Mouse (Mus musculus): ENCODE data around the gene Gucy2f. TPM values are rescaled to one million over a fixed set of nuclear protein-coding genes. Genes with fewer than 3 reads are reported as not detected.
A peak's percentile ranks its signal among the peaks of the same experiment; 100 is the strongest.

The Gucy2f gene
- total RNA-seq, 2 experiments from 2014 or later, result 0.68 to 0.72 TPM

- intact Hi-C loops (cut with DNase I), result no loop called here
- DNase-seq (ENCODE audit: extremely low spot score in 1 of 2, low spot score in 2 of 2), result no peak
- H3K27ac ChIP-seq, result no peak overlapping the region
- TF ChIP-seq CTCF (IDR thresholded peaks at IDR 0.05), result no peak
- no peak overlapping the region for H3K4me3 ChIP-seq
Measured at GRCm38 (mm10) chrX:142190355-142190754, 6.4 kb downstream of the Gucy2f start.

GRCm38 (mm10) chrX:142189023-142189703, 7.6 kb downstream of the Gucy2f start:
- no peak overlapping the region for H3K27ac ChIP-seq
- H3K4me3 ChIP-seq, result no peak overlapping the region
- TF ChIP-seq CTCF (IDR thresholded peaks at IDR 0.05), result peak; percentile 61
- intact Hi-C loops (cut with DNase I), result loop anchor here (10.0 kb wide), 1 partner anchor 974 kb away; no protein-coding TSS in a partner anchor
- peak; percentile 22 to 29 for DNase-seq (ENCODE audit: extremely low spot score in 1 of 2, low spot score in 2 of 2)

GRCm38 (mm10) chrX:142182026-142182425, 14.7 kb downstream of the Gucy2f start:
- H3K4me3 ChIP-seq, result no peak overlapping the region
- intact Hi-C loops (cut with DNase I), result loop anchor here (10.0 kb wide), 1 partner anchor 967 kb away; no protein-coding TSS in a partner anchor
- no peak for TF ChIP-seq CTCF (IDR thresholded peaks at IDR 0.05)
- H3K27ac ChIP-seq, result no peak overlapping the region
- DNase-seq (ENCODE audit: extremely low spot score in 1 of 2, low spot score in 2 of 2), result no peak

- TF ChIP-seq CTCF (IDR thresholded peaks at IDR 0.05), result no peak
- no peak overlapping the region for H3K4me3 ChIP-seq
- H3K27ac ChIP-seq, result no peak overlapping the region
- DNase-seq (ENCODE audit: extremely low spot score in 1 of 2, low spot score in 2 of 2), result no peak
- intact Hi-C loops (cut with DNase I), result no loop called here
Measured at GRCm38 (mm10) chrX:142176981-142177380, 19.8 kb downstream of the Gucy2f start.

GRCm38 (mm10) chrX:142115779-142116178, 81.0 kb downstream of the Gucy2f start:
- TF ChIP-seq CTCF (IDR thresholded peaks at IDR 0.05), result no peak
- no peak for DNase-seq (ENCODE audit: extremely low spot score in 1 of 2, low spot score in 2 of 2)
- no peak overlapping the region for H3K4me3 ChIP-seq
- intact Hi-C loops (cut with DNase I), result no loop called here
- no peak overlapping the region for H3K27ac ChIP-seq

- intact Hi-C loops (cut with DNase I), result no loop called here
- Histone ChIP-seq H3K4me3 (no peak overlapping the region), H3K27ac (no peak overlapping the region)
- no peak for TF ChIP-seq CTCF (IDR thresholded peaks at IDR 0.05)
- DNase-seq (ENCODE audit: extremely low spot score in 1 of 2, low spot score in 2 of 2), result no peak
Measured at GRCm38 (mm10) chrX:142111236-142111635, 85.5 kb downstream of the Gucy2f start.

GRCm38 (mm10) chrX:142096904-142097303, 99.8 kb downstream of the Gucy2f start:
- peak; percentile 10 to 20 for DNase-seq (ENCODE audit: extremely low spot score in 1 of 2, low spot score in 2 of 2)
- Histone ChIP-seq H3K27ac (no peak overlapping the region), H3K4me3 (no peak overlapping the region)
- intact Hi-C loops (cut with DNase I), result loop anchor here (2.0 to 5.0 kb wide), 4 partner anchors 508 to 920 kb away; no protein-coding TSS in a partner anchor
- TF ChIP-seq CTCF (IDR thresholded peaks at IDR 0.05), result peak; percentile 58

GRCm38 (mm10) chrX:142095579-142095978, 101.2 kb downstream of the Gucy2f start:
- no peak overlapping the region for H3K4me3 ChIP-seq
- no peak overlapping the region for H3K27ac ChIP-seq
- no peak for TF ChIP-seq CTCF (IDR thresholded peaks at IDR 0.05)
- no peak for DNase-seq (ENCODE audit: extremely low spot score in 1 of 2, low spot score in 2 of 2)
- intact Hi-C loops (cut with DNase I), result loop anchor here (5.0 kb wide), 2 partner anchors 883 to 918 kb away; no protein-coding TSS in a partner anchor

- DNase-seq (ENCODE audit: extremely low spot score in 1 of 2, low spot score in 2 of 2), result no peak
- intact Hi-C loops (cut with DNase I), result no loop called here
- no peak overlapping the region for H3K27ac ChIP-seq
- no peak for TF ChIP-seq CTCF (IDR thresholded peaks at IDR 0.05)
- no peak overlapping the region for H3K4me3 ChIP-seq
Measured at GRCm38 (mm10) chrX:142062585-142062984, 134.1 kb downstream of the Gucy2f start.

Other genes with a start within 250 kb of the Gucy2f start
- 10 to 100 TPM; 29.1 to 29.8 TPM for gene Nxt2, start 29.8 kb upstream of the Gucy2f start, total RNA-seq (2021)
- 1 to 10 TPM; 2.1 TPM for gene Kcne1l, start 109.4 kb upstream of the Gucy2f start, total RNA-seq (2021)
- gene Acsl4, start 193.6 kb upstream of the Gucy2f start, total RNA-seq (2021), result 10 to 100 TPM; 63.5 to 69.5 TPM

Data from left cerebral cortex, adult 2 months (tissue).